Mouse (Mus musculus): Measurements from ENCODE around the gene Phka1. TPM values are rescaled to one million over a fixed set of nuclear protein-coding genes. Genes with fewer than 3 reads are reported as not detected.

Phka1 gene
- total and polyA plus RNA-seq, 3 experiments, result 3.0 to 3.8 TPM; not detected in 1

- TF ChIP-seq ELF1 (IDR thresholded peaks at IDR 0.05; ENCODE audit: low read depth, low read length), result 0 out of 2 replicates have a peak, but pooled peaks have one; percentile 18
- TF ChIP-seq RCOR1 (IDR thresholded peaks at IDR 0.05; ENCODE audit: low read depth, low read length), result no peak
- TF ChIP-seq MAX (IDR thresholded peaks at IDR 0.05; ENCODE audit: low read length), result no peak
- TF ChIP-seq UBTF (IDR thresholded peaks at IDR 0.05; ENCODE audit: borderline replicate concordance, insufficient read depth, low read depth, low read length), result no peak
- no peak for TF ChIP-seq BHLHE40 (IDR thresholded peaks at IDR 0.05; ENCODE audit: borderline replicate concordance, low read depth, low read length)
- peak; percentile 99 for TF ChIP-seq HCFC1 (IDR thresholded peaks at IDR 0.05; ENCODE audit: low read depth, low read length)
- TF ChIP-seq GATA1 (IDR thresholded peaks at IDR 0.05; ENCODE audit: low read depth, low read length), result no peak
- no peak for TF ChIP-seq GABPA (IDR thresholded peaks at IDR 0.05; ENCODE audit: low read depth, low read length)
- TF ChIP-seq CHD2 (IDR thresholded peaks at IDR 0.05; ENCODE audit: low read length), result no peak
- TF ChIP-seq USF2 (IDR thresholded peaks at IDR 0.05; ENCODE audit: borderline replicate concordance in 1 of 2, insufficient read depth in 1 of 2, low read depth in 1 of 2, low read length in 2 of 2), result no peak
- no peak for TF ChIP-seq TAL1 (IDR thresholded peaks at IDR 0.05; ENCODE audit: low read length)
- TF ChIP-seq KAT2A (conservative IDR thresholded peaks at IDR 0.05; ENCODE audit: low read depth, low read length), result peak; percentile 77
- TF ChIP-seq ETS1 (IDR thresholded peaks at IDR 0.05; ENCODE audit: low read depth, low read length), result 0 out of 2 replicates have a peak, but pooled peaks have one; percentile 6
- TF ChIP-seq SIN3A (IDR thresholded peaks at IDR 0.05; ENCODE audit: low read length), result peak; percentile 88
- TF ChIP-seq POLR2A (IDR thresholded peaks at IDR 0.05; ENCODE audit: control insufficient read depth in 1 of 2, insufficient read depth in 1 of 2, low read depth in 1 of 2, low read length in 2 of 2, poor library complexity in 1 of 2), result no peak; a peak in 1 of 4 replicates
- TF ChIP-seq ZNF384 (IDR thresholded peaks at IDR 0.05; ENCODE audit: low read depth, low read length), result 0 out of 2 replicates have a peak, but pooled peaks have one; percentile 21
- TF ChIP-seq MAZ (IDR thresholded peaks at IDR 0.05; ENCODE audit: low read depth, low read length), result no peak
- TF ChIP-seq TCF12 (IDR thresholded peaks at IDR 0.05; ENCODE audit: low read depth, low read length), result no peak
- peak; percentile 39 for TF ChIP-seq NELFE (IDR thresholded peaks at IDR 0.05; ENCODE audit: low read depth, low read length)
- TF ChIP-seq TBP (IDR thresholded peaks at IDR 0.05; ENCODE audit: low read depth, low read length), result no peak
- no peak for TF ChIP-seq MYC (IDR thresholded peaks at IDR 0.05; ENCODE audit: low read depth, low read length)
These were observed 139.2 kb downstream of the Phka1 start, which contains the start of gene Hdac8 (continued) for GRCm38 (mm10) chrX:102504644-102505481.

GRCm38 (mm10) chrX:102504179-102504578 lies 139.9 kb downstream of the Phka1 start:
- TF ChIP-seq MAZ (IDR thresholded peaks at IDR 0.05; ENCODE audit: low read depth, low read length), result no peak
- TF ChIP-seq ZC3H11A (IDR thresholded peaks at IDR 0.05; ENCODE audit: low read depth, low read length), result no peak
- TF ChIP-seq BHLHE40 (IDR thresholded peaks at IDR 0.05; ENCODE audit: borderline replicate concordance, low read depth, low read length), result no peak
- TF ChIP-seq POLR2AphosphoS2 (IDR thresholded peaks at IDR 0.05; ENCODE audit: low read length), result no peak
- no peak for TF ChIP-seq HCFC1 (IDR thresholded peaks at IDR 0.05; ENCODE audit: low read depth, low read length)
- TF ChIP-seq ZKSCAN1 (IDR thresholded peaks at IDR 0.05; ENCODE audit: low read depth, low read length), result no peak
- no peak for TF ChIP-seq KAT2A (conservative IDR thresholded peaks at IDR 0.05; ENCODE audit: low read depth, low read length)
- no peak for TF ChIP-seq SIN3A (IDR thresholded peaks at IDR 0.05; ENCODE audit: low read length)
- TF ChIP-seq EP300 (IDR thresholded peaks at IDR 0.05; ENCODE audit: low read depth in 1 of 2, low read length in 2 of 2), result no peak
- DNase-seq (ENCODE audit: low read depth, low spot score), result no peak
- H3K79me2 ChIP-seq (ENCODE audit: control insufficient read depth, insufficient read depth, low read length, poor library complexity), result peaks cover 5% of the 10 kb centered on the region
- H3K36me3 ChIP-seq (ENCODE audit: control insufficient read depth in 1 of 2, insufficient read depth in 2 of 2, low read length in 2 of 2), result peaks cover 0 to 7% of the 10 kb centered on the region in 2 experiments; a peak in 1 of 4 replicates
- H3K4me3 ChIP-seq (ENCODE audit: control insufficient read depth in 1 of 2, insufficient read depth in 1 of 2, low read depth in 2 of 2, low read length in 2 of 2), result peak overlapping the region; percentile 80 to 99
- H3K4me1 ChIP-seq (ENCODE audit: control insufficient read depth in 1 of 2, insufficient read depth in 2 of 2, low read length in 2 of 2), result peaks cover 2 to 8% of the 10 kb centered on the region in 2 experiments; a peak in 2 of 4 replicates
- no peak overlapping the region for H3K27ac ChIP-seq (ENCODE audit: control insufficient read depth, low read depth, low read length)
- peak overlapping the region; percentile 93 for H3K9ac ChIP-seq (ENCODE audit: control insufficient read depth, low read depth, low read length, poor library complexity, severe bottlenecking)
- no peaks in the 10 kb centered on the region for H3K27me3 ChIP-seq (ENCODE audit: control insufficient read depth in 1 of 2, insufficient read depth in 2 of 2, low read length in 2 of 2)
- no peaks in the 10 kb centered on the region for H3K9me3 ChIP-seq (replicated peaks; ENCODE audit: insufficient read depth, low read length)
